Mouse (Mus musculus) frontal cortex, postnatal 14 days (tissue): ENCODE results near the gene Rab15.

ENCODE experiments used
- DNase-seq, 2 experiments: peaks; one replicate each; pipeline ENCODE4 v3.0.0; 2022; ENCODE audit warnings: low spot score in 2 of 2

Rab15 gene

GRCm38 (mm10) chr12:76778305-76779083 is 44.2 kb downstream of the Rab15 start:
- no peak for DNase-seq

GRCm38 (mm10) chr12:76777845-76778244 is 44.9 kb downstream of the Rab15 start:
- DNase-seq = no peak

- DNase-seq = no peak
Observed at GRCm38 (mm10) chr12:76776898-76777297, 45.8 kb downstream of the Rab15 start.

- DNase-seq = no peak
Observed at GRCm38 (mm10) chr12:76775132-76775531, 47.6 kb downstream of the Rab15 start.

GRCm38 (mm10) chr12:76774652-76775051 is 48.1 kb downstream of the Rab15 start:
- DNase-seq = no peak

GRCm38 (mm10) chr12:76771540-76771939 is 51.2 kb downstream of the Rab15 start:
- DNase-seq = no peak

GRCm38 (mm10) chr12:76770841-76771500 is 51.7 kb downstream of the Rab15 start:
- no peak for DNase-seq

GRCm38 (mm10) chr12:76765901-76766630 is 56.6 kb downstream of the Rab15 start:
- no peak for DNase-seq

- DNase-seq = peak; percentile 80 to 82
Observed at GRCm38 (mm10) chr12:76765354-76765851, 57.3 kb downstream of the Rab15 start, which contains the start of the genes Churc1 and Fntb. Churc1 (plus strand) TSS chr12:76765538. Fntb (plus strand) TSS chr12:76765589.

- no peak for DNase-seq
Observed at GRCm38 (mm10) chr12:76752652-76753318, 69.9 kb downstream of the Rab15 start.

GRCm38 (mm10) chr12:76750866-76751459 is 71.7 kb downstream of the Rab15 start:
- no peak for DNase-seq
